Mouse (Mus musculus) bone marrow, adult 2 months (tissue): Measurements from ENCODE around the gene Sowaha.

Experiments used
- CTCF ChIP-seq: fragments of 200-500 bp; IDR thresholded peaks from 2 replicates; pipeline ENCODE4 v1.5.1; 2011; ENCODE audit warnings: low read length, control low read depth; ENCODE audit not compliant: control insufficient read depth, insufficient read depth
- POLR2A ChIP-seq: fragments of 200-500 bp; IDR thresholded peaks from 2 replicates; pipeline ENCODE4 v1.6.1; 2011; ENCODE audit warnings: low read depth, mild to moderate bottlenecking, control low read depth, low read length, borderline replicate concordance; ENCODE audit not compliant: control insufficient read depth

DNA sequence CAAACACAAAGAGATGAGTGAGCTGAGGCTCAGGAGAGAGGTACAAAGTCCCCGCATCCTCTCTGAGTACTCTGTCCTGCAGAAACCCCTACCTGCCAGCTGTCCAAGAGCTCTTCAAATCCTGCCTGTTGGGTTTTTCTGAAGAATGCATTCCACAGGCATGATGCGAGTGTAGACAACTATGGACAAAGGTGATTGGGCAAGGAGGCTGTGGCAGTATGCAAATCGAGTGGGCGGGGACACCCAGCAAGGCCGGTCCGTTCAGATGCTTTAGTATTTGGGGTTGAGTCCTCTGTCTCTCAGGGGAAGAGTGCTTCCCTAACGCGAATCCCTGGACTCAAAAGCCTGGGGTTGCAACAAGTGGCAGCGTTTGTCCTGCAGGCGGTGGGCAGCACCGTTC is 20.5 kb upstream of the Sowaha start:
- TF ChIP-seq CTCF: no peak
- TF ChIP-seq POLR2A: no peak
